Mouse (Mus musculus) limb, embryonic 14.5 days (tissue): ENCODE data around the gene Hist1h3c. TPM values are rescaled to one million over a fixed set of nuclear protein-coding genes. Genes with fewer than 3 reads are reported as not detected.

Experiments
- ATAC-seq: fragments of 200-750 bp; cut with Nextera tagmentation; 2 replicates; pipeline ENCODE4 v1.8.0; 2017; ENCODE audit warnings: low read depth, moderate number of reproducible peaks, moderate TSS enrichment; ENCODE audit not compliant: low FRiP score
- DNase-seq: peaks from one replicate; pipeline ENCODE4 v3.0.0-alpha.2; 2015; ENCODE audit warnings: low spot score
- H3K27ac ChIP-seq: fragments of 300-500 bp; sonication (generic); replicated peaks from 2 replicates; pipeline ENCODE4 v1.5.1; 2014; ENCODE audit warnings: low read depth, mild to moderate bottlenecking, low read length, moderate library complexity, mixed read lengths
- H3K27me3 ChIP-seq: fragments of 300-500 bp; sonication (generic); 2 replicates; pipeline ENCODE4 v1.6.1; 2014; ENCODE audit warnings: low read length, mixed read lengths; ENCODE audit not compliant: control insufficient read depth, insufficient read depth
- H3K36me3 ChIP-seq: fragments of 300-500 bp; sonication (generic); 2 replicates; pipeline ENCODE4 v1.6.1; 2014; ENCODE audit warnings: mild to moderate bottlenecking, low read length, moderate library complexity, mixed read lengths; ENCODE audit not compliant: control insufficient read depth, insufficient read depth
- H3K4me1 ChIP-seq: fragments of 300-500 bp; sonication (generic); 2 replicates; pipeline ENCODE4 v1.6.1; 2014; ENCODE audit warnings: antibody characterized with exemption, low read length, mixed read lengths; ENCODE audit not compliant: control insufficient read depth, insufficient read depth
- H3K4me2 ChIP-seq: fragments of 300-500 bp; sonication (generic); replicated peaks from 2 replicates; pipeline ENCODE4 v1.6.1; 2014; ENCODE audit warnings: low read depth, mild to moderate bottlenecking, low read length, moderate library complexity; ENCODE audit not compliant: severe bottlenecking
- H3K4me3 ChIP-seq: fragments of 300-500 bp; sonication (generic); replicated peaks from 2 replicates; pipeline ENCODE4 v1.5.1; 2014; ENCODE audit warnings: low read length
- H3K9ac ChIP-seq: fragments of 300-500 bp; sonication (generic); 2 replicates; pipeline ENCODE4 v1.6.1; 2014; ENCODE audit warnings: mild to moderate bottlenecking, low read depth, low read length, moderate library complexity; ENCODE audit not compliant: severe bottlenecking
- H3K9me3 ChIP-seq: fragments of 300-500 bp; sonication (generic); 2 replicates; pipeline ENCODE4 v1.6.1; 2016; ENCODE audit warnings: low read length; ENCODE audit not compliant: control insufficient read depth
- POLR2A ChIP-seq: fragments of 200-500 bp; IDR thresholded peaks from 2 replicates; pipeline ENCODE4 v1.8.0; 2012; ENCODE audit warnings: inconsistent platforms, mild to moderate bottlenecking, moderate library complexity, borderline replicate concordance; ENCODE audit not compliant: insufficient read depth, insufficient read length; ENCODE audit errors: extremely low read depth
- WGBS: fragments of 180-500 bp; shearing (Covaris S2); extraction: QIAGEN DNeasy Blood & Tissue Kit; methylation state at CpG from one replicate; pipeline ENCODE4 v1.1.7; 2014; 5-methylcytosine and 5-hydroxymethylcytosine counted together
- polyA plus RNA-seq, 2 experiments: library from polyadenylated mRNA; depleted of rRNA in 1 of 2; stranded (reverse) in 1 of 2; unstranded in 1 of 2; fragments of >200 nt; fragmentation: Nextera tagmentation in 1 of 2; extraction: Ambion mirVana in 1 of 2; gene quantifications; 2 replicates each; pipeline versions ENCODE4 v1.2.1 to v1.2.3; 2012 to 2014

The Hist1h3c gene
- polyA plus RNA-seq, 2 experiments: 8.1 to 41.4 TPM

GRCm38 (mm10) chr13:23768834-23769397, 23.5 kb upstream of the Hist1h3c start:
- WGBS: 53% methylated on average over 5 of the region's 5 CpGs
- ATAC-seq (no peak), DNase-seq (no peak)
- H3K36me3 ChIP-seq: no peaks in the 10 kb centered on the region
- no peak overlapping the region for H3K4me2 ChIP-seq
- no peak for TF ChIP-seq POLR2A
- H3K27me3 ChIP-seq: no peaks in the 10 kb centered on the region
- H3K27ac ChIP-seq: no peak overlapping the region
- no peak overlapping the region for H3K4me3 ChIP-seq
- peaks cover 6% of the 10 kb centered on the region for H3K4me1 ChIP-seq
- H3K9ac ChIP-seq: no peak overlapping the region
- no peaks in the 10 kb centered on the region for H3K9me3 ChIP-seq

DNA sequence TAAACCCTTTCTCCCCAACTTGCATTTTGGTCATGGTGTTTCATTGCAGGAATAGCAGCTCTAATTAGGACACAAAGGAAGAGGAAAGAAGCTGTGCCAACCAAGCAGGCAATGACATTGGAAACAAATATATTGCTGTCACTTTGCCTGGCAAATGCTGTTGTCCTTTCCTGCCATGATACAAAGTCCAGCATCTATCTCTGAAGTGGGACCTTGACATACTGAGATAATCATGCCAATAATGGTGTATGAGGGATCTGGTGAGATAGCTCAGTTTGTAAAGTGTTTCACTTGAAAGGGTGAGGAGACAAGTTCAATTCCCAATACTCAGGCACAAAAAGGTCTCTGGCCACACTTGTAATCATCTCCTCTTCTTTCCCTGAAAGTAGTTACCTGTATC, 21.4 kb upstream of the Hist1h3c start:
- no peak for DNase-seq
- Histone ChIP-seq H3K27me3 (no peaks in the 10 kb centered on the region), H3K27ac (no peak overlapping the region), H3K4me3 (no peak overlapping the region), H3K4me2 (no peak overlapping the region), H3K9ac (no peak overlapping the region), H3K9me3 (no peaks in the 10 kb centered on the region), H3K36me3 (no peaks in the 10 kb centered on the region), H3K4me1 (peaks cover 11% of the 10 kb centered on the region)
- ATAC-seq: no peak
- TF ChIP-seq POLR2A: no peak

GRCm38 (mm10) chr13:23765172-23765513, 19.7 kb upstream of the Hist1h3c start:
- DNase-seq (no peak), ATAC-seq (no peak)
- H3K9ac ChIP-seq: no peak overlapping the region
- no peak overlapping the region for H3K27ac ChIP-seq
- TF ChIP-seq POLR2A: no peak
- H3K4me1 ChIP-seq: peaks cover 16% of the 10 kb centered on the region
- no peaks in the 10 kb centered on the region for H3K36me3 ChIP-seq
- H3K4me2 ChIP-seq: no peak overlapping the region
- no peak overlapping the region for H3K4me3 ChIP-seq
- no peaks in the 10 kb centered on the region for H3K9me3 ChIP-seq
- H3K27me3 ChIP-seq: no peaks in the 10 kb centered on the region
- 47% methylated on average over 1 of the region's 1 CpGs for WGBS

GRCm38 (mm10) chr13:23764324-23765171, 19.1 kb upstream of the Hist1h3c start:
- no peaks in the 10 kb centered on the region for H3K36me3 ChIP-seq
- no peaks in the 10 kb centered on the region for H3K9me3 ChIP-seq
- ATAC-seq: no peak
- DNase-seq: no peak
- peak overlapping the region; percentile 94 for H3K27ac ChIP-seq
- peak overlapping the region; percentile 75 for H3K9ac ChIP-seq
- H3K4me2 ChIP-seq: peak overlapping the region; percentile 85
- WGBS: 34% methylated on average over 12 of the region's 12 CpGs
- H3K4me3 ChIP-seq: peak overlapping the region; percentile 52
- no peaks in the 10 kb centered on the region for H3K27me3 ChIP-seq
- no peak for TF ChIP-seq POLR2A
- peaks cover 20% of the 10 kb centered on the region for H3K4me1 ChIP-seq

- ATAC-seq: peak; percentile 74
- no peaks in the 10 kb centered on the region for H3K36me3 ChIP-seq
- TF ChIP-seq POLR2A: peak; percentile 98; the same call in 1 of the 2 replicates
- peak within 1 kb of the TSS; percentile 52 for H3K4me3 ChIP-seq
- peak; percentile 99 for DNase-seq
- peak within 1 kb of the TSS; percentile 85 for H3K4me2 ChIP-seq
- peak within 1 kb of the TSS; percentile 94 for H3K27ac ChIP-seq
- H3K9me3 ChIP-seq: no peaks in the 10 kb centered on the region
- H3K4me1 ChIP-seq: peaks cover 20% of the 10 kb centered on the region
- H3K9ac ChIP-seq: peak within 1 kb of the TSS; percentile 75
- H3K27me3 ChIP-seq: no peaks in the 10 kb centered on the region
- WGBS: 4% methylated on average over 34 of the region's 34 CpGs
Measured at GRCm38 (mm10) chr13:23763586-23764323, 18.4 kb upstream of the Hist1h3c start, which contains the start of gene Hist1h1a. Hist1h1a (plus strand) TSS chr13:23763666.
